Mouse (Mus musculus): ENCODE data around the gene Ablim1.
A peak's percentile ranks its signal among the peaks of the same experiment; 100 is the strongest.
"Not testable (repeated sequence)": the region's sequence is repeated elsewhere in the genome, so short reads cannot be mapped to it uniquely, and the experiment has no call there.

Ablim1 gene

GRCm38 (mm10) chr19:57152357-57152756 is 162.4 kb downstream of the Ablim1 start:
- DNase-seq (ENCODE audit: low spot score), result no peak

DNA sequence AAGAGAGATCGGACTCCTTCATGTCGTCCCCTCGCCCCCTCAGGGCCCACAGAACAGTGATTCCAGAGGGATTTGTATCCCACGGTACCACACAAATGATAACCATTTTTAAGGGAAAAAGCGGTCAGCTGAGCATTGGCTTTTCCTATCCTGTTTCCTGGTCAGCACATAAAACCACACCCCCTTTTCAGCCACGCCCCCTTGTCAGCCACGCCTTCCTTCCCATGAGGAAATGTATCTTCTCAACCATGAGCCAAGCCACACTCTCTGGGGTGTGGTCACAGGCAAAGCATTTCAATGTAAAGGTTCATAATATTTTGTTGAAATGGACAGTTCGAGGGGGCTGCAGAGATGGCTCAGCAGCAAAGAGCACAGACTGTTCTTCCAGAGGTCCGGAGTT is 163.2 kb downstream of the Ablim1 start:
- no peak for DNase-seq (ENCODE audit: low spot score)

GRCm38 (mm10) chr19:57150275-57150674 is 164.4 kb downstream of the Ablim1 start:
- DNase-seq (ENCODE audit: low spot score), result peak; percentile 57

GRCm38 (mm10) chr19:57147746-57148145 is 167.0 kb downstream of the Ablim1 start:
- DNase-seq (ENCODE audit: low spot score), result no peak

DNA sequence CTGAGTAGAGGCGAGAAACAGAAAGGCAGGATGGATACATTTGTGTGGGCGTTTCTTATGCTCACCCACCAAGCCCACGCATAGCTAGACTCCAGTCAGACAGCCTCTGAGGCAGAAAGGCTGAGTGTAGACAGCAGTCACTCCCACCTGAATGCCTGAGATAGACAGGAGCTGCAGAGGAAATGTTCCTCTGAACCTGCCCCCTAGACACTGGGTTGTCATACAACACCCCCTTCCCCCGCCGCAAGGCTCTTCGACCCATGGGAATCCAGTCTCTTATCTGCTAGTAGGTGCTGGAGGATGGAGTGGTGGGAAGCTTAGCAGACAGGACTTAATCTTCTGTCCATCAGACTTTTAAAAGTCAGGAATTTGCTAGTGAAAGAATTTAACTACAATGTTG is 167.8 kb downstream of the Ablim1 start:
- no peak for DNase-seq (ENCODE audit: low spot score)

- DNase-seq (ENCODE audit: low spot score), result no peak
Measured at GRCm38 (mm10) chr19:57143646-57144045, 171.1 kb downstream of the Ablim1 start.

- no peak for DNase-seq (ENCODE audit: low spot score)
Measured at GRCm38 (mm10) chr19:57141756-57142461, 172.8 kb downstream of the Ablim1 start.

DNA sequence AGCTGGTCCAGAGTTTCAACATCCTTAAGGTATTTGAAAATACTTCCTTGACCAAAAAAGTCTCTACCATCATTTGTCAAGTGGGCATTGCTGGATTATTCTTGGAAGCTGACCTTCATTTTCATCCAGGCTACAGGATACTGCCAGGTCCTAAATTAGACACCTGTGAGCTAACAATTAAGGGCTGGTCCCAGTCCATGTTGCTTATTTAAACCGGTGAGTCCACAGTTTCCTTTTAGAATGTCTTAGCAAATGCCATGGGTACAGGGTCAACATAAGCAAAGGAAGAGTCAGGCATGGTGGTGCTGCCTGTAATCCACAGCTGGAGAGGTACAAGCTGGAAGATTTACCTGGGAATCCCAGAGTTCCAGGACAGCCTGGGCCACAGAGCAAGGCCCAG is 173.8 kb downstream of the Ablim1 start:
- no peak for DNase-seq (ENCODE audit: low spot score)

GRCm38 (mm10) chr19:57140071-57140470 is 174.6 kb downstream of the Ablim1 start:
- DNase-seq (ENCODE audit: low spot score), result no peak

GRCm38 (mm10) chr19:57138909-57139617 is 175.7 kb downstream of the Ablim1 start:
- no peak for DNase-seq (ENCODE audit: low spot score)

DNA sequence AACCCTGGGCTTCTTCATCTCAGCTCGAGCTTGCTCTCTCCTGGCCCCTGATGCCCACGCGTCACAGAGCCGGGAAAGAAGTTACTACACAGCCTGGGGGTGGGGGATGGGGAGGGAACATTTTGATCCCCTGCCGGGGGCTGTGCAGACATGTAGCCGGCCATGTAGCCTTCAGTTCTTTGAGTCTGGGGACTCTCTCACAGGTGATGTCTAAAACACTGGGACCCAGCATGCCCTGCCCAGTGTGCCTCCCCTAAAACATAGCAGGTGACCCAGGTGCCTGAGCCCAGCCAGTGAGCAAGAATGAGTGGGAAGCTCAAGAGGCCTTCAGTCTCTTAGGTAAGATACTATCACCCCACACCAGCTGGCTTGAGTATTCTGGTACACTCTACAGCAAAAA is 176.2 kb downstream of the Ablim1 start:
- no peak for DNase-seq (ENCODE audit: low spot score)

GRCm38 (mm10) chr19:57138045-57138444 is 176.7 kb downstream of the Ablim1 start:
- peak; percentile 51 for DNase-seq (ENCODE audit: low spot score)

- peak; percentile 93 for DNase-seq (ENCODE audit: low spot score)
Measured at GRCm38 (mm10) chr19:57136228-57136627, 178.5 kb downstream of the Ablim1 start.

DNA sequence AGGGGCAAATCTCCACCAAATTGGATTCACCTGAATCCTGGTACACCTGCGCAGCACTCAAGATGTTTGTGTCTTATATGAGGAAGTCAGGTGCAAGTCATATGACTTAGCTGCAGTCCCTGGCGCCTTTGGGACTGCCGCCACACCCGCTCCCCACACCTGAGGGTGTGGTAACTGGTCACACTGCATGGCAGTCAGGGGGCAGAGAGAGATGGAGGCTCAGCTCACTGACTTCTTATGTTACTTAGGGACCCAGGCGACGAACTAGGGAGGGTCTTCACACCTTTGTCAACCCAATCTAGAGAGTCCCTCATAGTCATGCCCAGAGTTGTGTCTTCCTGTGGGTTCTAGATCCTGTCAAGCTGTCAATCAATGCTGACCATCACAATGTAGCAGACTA is 179.1 kb downstream of the Ablim1 start:
- DNase-seq (ENCODE audit: low spot score), result not testable (repeated sequence)

- DNase-seq (ENCODE audit: low spot score), result peak; percentile 53
Measured at GRCm38 (mm10) chr19:57134654-57135348, 179.9 kb downstream of the Ablim1 start.

- no peak for DNase-seq (ENCODE audit: low spot score)
Measured at GRCm38 (mm10) chr19:57132916-57133520, 181.7 kb downstream of the Ablim1 start.

- no peak for DNase-seq (ENCODE audit: low spot score)
Measured at GRCm38 (mm10) chr19:57132281-57132680, 182.4 kb downstream of the Ablim1 start.

GRCm38 (mm10) chr19:57131366-57131765 is 183.4 kb downstream of the Ablim1 start:
- DNase-seq (ENCODE audit: low spot score), result no peak

- no peak for DNase-seq (ENCODE audit: low spot score)
Measured at GRCm38 (mm10) chr19:57130591-57130990, 184.1 kb downstream of the Ablim1 start.

DNA sequence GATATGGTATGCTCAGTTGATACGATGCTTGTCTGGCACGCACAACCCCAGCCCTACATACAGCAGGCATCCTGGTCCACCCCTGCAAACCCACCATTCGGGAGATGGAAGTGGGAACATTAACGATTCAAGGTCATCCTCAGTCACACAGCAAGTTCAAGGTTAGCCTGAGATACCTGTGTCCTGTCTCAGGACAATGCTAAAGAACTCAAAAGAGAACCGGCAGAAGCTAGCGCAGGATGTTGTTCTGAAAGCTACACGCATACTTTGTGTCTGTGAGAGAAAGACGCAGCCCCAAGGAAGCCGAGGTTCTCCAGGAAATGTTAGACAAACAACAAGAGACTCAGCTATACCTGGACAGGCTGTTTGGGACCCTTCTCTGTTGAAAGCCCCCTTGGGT is 185.0 kb downstream of the Ablim1 start:
- no peak for DNase-seq (ENCODE audit: low spot score)

DNA sequence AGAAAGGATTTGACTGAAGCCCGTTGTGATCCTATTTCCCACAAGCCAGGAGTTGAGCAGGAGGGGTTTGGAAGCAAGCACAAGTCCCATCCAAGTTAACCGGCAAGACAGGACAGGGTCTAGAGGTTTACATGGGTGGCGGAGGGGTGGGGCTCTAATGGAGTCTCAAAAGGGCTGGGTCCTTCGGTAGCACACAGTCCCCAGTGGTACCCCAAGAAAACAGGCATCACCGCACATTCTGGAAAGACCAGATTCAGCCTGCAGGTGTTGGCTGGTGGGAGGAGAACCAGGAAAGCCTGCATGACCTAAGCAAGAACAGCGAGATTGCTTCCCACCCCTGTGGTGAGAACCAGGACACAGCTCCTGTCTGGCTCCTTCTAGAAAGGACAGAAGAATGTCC is 186.7 kb downstream of the Ablim1 start:
- DNase-seq (ENCODE audit: low spot score), result no peak

DNA sequence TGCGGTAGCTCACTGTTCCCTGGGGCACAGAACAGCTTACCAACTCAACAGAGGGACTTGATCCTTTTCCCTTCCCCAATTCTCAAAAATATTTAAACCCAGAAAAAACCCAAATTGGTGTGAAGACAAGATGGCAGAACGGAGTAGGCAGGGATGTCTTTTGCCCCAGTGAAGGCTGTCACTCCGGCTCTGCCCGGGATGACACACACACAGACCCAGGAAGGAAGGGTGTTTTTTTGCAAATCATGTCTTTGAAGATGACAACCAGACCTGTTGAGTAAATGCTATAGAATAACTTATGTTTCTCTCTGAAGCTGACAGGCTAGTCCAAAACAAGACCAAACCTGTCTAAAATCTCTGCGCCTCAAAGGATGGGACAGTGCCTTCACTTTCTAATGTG is 187.2 kb downstream of the Ablim1 start:
- DNase-seq (ENCODE audit: low spot score), result no peak

- DNase-seq (ENCODE audit: low spot score), result no peak
Measured at GRCm38 (mm10) chr19:57126950-57127349, 187.8 kb downstream of the Ablim1 start.
